Mouse (Mus musculus) kidney, postnatal 10 days (tissue): ENCODE measurements around the gene Ncoa1.
A peak's percentile ranks its signal among the peaks of the same experiment; 100 is the strongest.
"Not testable (repeated sequence)": the region's sequence is repeated elsewhere in the genome, so short reads cannot be mapped to it uniquely, and the experiment has no call there.

Experiments
- DNase-seq: peaks from one replicate; pipeline ENCODE4 v3.0.0; 2021; ENCODE audit warnings: mixed read lengths

Ncoa1 gene

GRCm38 (mm10) chr12:4298626-4299025, 178.4 kb downstream of the Ncoa1 start:
- no peak for DNase-seq

DNA sequence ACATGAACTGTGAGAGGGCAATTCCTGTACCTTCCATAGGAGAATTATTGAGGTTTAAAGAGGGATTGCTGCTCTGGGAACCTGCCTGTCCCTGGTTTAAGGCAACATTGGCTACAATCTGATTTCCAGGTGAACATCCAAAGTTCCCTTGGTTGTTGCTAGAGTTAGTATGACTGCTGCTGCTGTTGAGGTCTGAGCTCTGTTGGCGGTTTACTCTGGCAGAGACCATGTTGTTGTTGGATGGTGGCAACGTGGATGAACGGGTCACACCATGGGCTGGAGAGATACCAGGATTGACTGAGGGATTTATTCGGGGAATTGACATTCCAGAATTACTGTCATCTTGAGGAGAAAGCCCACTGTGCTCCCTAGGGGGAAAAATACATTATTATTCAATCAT, 181.1 kb downstream of the Ncoa1 start:
- DNase-seq = no peak

DNA sequence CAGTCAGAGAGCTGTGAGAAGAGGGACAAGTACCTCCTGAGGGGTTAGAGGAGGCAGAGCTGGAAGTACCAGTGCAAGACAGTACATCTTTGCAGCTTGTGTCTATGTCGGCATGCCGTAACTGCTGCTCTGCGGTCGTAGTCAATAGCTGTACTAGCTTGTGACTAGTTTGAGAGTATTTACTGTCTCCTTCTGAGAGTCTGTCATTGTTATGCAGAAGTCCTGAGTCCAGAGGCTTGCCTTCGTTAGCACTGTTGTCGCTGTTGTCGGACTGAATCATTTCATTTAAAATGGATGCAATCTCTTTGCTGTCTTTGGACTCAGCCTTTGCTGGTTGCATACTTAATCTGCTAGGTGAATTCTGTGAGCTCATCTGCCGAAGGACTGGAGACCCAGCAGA, 181.7 kb downstream of the Ncoa1 start:
- no peak for DNase-seq

DNA sequence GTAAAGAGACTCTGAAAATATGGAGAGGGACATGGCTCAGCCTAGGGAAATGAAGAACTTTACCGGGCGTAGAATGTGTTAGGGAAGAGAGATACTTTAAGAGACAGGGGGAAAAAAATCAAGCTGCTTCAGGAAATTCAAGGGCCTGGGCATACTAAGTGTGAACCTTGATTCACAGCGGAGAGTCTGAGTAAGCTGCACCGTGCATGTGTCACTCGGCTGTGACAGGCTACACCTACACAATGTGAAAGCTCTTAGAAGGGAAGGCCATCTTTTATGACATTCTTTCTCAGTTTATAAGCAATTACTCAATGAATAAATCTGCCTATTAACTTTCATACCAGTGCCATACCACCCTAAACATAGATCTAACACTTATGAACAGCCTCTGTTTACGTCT, 183.2 kb downstream of the Ncoa1 start:
- no peak for DNase-seq

GRCm38 (mm10) chr12:4285186-4285585, 191.8 kb downstream of the Ncoa1 start:
- DNase-seq = peak; percentile 72

- DNase-seq = no peak
Measured at GRCm38 (mm10) chr12:4279878-4280277, 197.1 kb downstream of the Ncoa1 start.

DNA sequence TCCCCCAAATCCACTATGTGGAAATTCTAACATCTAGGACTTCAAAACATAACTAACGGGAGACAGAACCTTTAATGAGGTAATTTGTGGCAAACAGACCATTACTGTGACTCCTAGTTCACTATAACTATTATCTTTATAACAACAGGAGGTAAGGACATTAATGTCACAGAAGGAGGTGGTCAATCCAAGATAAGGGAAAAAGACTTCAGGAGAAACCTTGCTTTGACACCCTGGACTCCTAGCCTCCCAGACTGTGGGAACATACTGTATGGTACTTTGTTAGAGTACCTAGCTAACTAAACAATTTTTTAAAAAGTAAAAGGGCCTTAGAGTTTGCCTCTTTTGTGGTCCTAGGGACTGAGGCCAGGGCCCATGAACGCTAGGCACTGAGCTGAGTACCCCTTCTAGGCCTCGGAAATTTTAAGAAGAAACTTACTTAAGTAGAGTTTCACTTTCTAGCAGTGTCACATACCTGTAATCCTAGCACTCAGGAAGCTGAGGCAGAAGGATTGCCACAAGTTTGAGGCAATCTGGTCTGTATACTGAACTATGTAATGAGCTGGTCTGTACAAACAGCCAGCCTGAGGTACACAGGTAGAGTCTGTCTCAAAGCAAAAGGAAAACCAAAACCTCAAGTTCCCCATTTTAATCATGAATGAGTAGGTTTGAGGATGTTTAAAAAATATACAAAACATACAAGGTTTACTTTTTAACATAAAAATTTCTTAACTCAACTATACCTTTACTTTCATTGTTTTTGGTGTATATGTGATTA, 197.8 kb downstream of the Ncoa1 start:
- no peak for DNase-seq

- DNase-seq = no peak
Measured at GRCm38 (mm10) chr12:4271078-4271477, 205.9 kb downstream of the Ncoa1 start.

DNA sequence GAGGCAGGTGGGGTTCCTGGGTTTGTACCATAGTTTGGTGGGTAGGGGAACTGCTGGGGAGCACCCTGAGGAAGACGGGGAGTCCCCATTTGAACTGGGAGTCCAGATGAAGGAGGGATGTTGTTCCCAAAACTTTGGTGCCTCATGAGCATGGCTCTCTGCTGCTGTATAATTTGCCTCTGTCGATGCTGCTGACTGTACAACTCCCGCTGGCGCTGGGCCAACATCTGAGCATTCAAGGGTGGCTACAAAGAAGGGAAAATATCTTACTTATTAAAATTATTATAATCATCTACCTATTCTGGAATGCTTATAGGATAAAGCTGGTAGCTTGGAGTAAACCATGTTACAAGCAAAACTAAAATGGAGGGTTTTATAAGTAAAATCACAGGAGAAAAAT, 209.2 kb downstream of the Ncoa1 start:
- peak; percentile 39 for DNase-seq

DNA sequence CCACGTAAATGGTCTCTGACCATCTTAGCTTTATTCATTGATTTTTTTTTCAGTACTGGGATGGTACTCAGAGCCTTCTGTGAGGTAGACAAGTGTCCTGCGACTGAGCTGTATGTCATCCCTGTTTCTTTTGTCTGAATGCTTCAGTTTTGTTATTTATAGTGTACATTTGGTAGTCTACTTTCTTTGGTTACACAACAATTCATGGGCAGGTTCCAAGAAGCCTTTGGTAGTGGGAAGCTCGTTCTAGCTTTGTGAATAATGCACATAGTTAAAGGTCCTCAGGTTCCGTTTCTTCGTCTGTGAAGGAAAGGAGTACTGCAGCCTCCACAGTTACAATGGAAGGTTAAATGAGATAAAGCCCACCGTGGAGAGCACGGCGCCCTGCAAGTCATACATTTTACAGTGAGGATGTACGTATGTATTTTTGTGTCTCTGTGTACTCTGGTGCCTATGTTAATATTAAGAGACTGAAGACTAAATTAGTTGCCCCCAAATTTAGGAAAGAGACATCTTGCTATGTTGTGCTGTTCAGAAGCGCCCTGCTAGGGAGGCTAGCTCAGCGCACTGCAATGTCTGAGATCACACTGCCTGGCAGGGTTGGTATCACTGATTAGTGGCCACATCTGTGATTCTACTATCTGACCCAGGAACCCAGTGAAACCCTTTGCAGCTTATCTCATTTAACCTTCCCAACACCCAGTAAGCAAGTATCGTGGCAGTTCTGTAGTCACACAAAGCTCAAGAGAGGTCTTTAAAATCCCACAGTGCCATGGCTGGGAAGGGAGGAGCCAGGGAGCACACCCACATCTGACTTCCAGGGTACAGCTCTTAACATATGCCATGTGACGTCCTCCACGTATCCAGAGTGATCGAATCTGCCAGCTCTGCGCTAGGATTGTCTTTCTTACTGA, 224.0 kb downstream of the Ncoa1 start:
- no peak for DNase-seq

- no peak for DNase-seq
Measured at GRCm38 (mm10) chr12:4249786-4250185, 227.2 kb downstream of the Ncoa1 start.

DNA sequence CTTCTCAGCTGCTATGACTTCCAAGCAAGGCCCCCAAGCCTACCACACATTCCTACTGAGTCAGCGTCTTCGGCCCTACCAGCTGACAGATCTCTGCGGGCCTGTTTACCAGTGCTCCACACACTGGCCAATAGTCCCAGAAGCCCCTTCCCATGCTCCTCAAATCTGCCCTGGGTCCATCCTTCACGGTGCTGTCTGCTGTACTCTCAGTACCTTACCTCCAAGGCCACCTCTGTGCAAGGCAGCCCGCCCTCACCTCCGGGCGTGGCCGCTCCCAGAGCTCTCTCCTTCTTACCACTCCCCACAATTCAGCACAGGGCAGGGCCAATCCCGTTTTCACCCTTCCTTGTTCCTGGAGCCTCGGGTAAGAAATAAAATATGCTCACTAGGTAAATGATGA, 231.2 kb downstream of the Ncoa1 start:
- no peak for DNase-seq

DNA sequence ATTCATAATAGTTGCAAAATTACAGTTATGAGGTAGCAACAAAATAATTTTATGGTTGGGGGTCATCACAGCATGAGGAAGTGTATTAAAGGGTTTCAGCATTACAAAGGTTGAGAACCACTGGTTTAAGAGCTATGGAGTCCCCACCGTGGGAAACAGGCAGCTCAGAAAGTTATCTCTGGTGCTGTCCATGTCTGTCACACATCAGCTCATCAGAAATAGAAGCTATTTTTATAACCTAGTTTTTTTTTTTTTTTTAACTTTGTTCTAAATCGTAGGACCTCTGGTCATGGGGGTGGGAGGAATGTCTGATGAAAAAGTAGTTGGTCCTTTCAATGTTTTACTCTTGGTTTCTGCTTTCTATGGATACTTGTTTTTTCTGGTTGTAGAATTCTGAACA, 233.2 kb downstream of the Ncoa1 start:
- DNase-seq = no peak

DNA sequence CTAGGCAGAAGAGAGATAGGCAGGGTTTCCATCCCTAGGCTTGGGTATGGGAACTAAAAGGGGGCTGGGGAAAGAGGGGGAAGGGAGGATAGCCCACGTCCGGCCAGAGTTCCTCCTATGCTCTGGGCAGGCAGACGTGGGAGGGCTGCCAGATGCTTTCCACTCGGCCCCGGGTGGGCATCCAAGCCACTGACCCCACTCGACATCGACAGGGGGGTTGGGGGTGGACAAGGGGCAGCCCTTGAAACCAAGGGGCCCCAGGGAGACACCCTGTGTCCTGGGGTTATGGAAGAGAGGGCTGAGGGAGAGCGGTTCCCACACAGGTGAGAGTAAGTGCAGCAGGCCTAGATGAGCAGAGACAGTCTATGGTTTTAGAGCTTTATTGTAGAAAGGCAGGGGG, 236.7 kb downstream of the Ncoa1 start:
- DNase-seq = not testable (repeated sequence)

GRCm38 (mm10) chr12:4237481-4237880, 239.5 kb downstream of the Ncoa1 start:
- no peak for DNase-seq

- peak; percentile 96 for DNase-seq
Measured at GRCm38 (mm10) chr12:4233572-4234508, 243.1 kb downstream of the Ncoa1 start, which contains the start of the genes Ptrhd1 and Cenpo. TSS of gene Ptrhd1 (plus strand) at chr12:4234027. TSS of gene Cenpo (minus strand) at chr12:4234294.

- no peak for DNase-seq
Measured at GRCm38 (mm10) chr12:4232777-4233176, 244.2 kb downstream of the Ncoa1 start.

DNA sequence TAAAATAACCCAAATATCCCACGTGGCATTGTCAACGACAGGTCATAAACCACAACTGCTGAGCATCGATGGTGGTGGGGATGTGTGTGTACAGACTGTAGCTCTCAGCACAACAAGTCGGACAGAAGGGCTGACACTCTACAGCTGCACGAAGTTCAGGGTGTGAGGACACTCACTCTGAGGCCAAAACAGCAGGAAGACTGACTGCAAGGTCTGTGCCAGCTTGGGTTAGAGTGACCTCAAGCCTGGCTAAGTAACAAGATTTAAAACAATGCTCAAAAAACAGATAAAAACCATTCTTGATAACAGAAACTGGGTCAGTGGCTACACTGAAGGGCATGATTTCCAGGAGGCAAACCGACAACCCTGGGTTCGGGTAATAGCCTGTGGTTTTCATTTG, 246.8 kb downstream of the Ncoa1 start:
- no peak for DNase-seq

DNA sequence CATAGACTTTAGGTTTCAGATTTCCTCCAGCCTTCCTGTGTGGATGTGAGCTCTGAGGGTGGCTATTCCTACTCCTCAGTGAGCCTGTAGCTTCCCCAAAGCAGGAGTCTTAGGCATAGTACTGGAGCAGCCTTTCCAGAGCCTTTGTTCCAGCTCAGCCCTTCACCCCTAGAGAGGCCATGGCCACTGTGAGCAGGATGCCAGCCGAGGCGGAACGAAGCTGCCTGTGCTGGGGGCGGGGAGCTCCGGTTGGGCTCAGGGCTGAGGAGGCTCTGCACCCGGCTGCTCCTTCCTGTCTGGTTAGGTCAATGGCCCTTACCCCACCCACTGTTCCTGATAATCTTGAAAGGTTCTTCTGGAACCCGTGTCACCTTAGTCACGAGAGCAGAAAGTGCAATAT, 264.1 kb downstream of the Ncoa1 start:
- peak; percentile 65 for DNase-seq

GRCm38 (mm10) chr12:4211174-4211573, 265.8 kb downstream of the Ncoa1 start:
- peak; percentile 31 for DNase-seq

DNA sequence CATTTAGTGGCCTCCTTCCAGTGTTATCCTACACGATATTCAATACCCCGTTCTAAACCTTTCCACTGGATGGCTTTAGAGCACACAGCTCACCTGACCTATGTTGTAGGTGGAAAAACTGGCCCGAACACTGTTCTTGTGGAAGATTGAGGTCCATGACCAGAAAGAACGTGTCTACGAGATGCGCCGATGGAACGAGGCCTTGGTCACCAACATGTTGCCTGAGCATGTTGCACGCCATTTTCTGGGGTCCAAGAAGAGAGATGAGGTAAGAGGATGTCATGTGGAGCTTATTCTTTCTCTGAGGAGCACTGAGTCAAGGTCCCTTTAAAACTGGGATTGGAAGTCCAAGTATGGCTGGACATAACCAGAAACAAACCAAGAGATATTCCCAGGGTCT, 267.8 kb downstream of the Ncoa1 start:
- DNase-seq = no peak

- peak; percentile 81 for DNase-seq
Measured at GRCm38 (mm10) chr12:4208405-4209133, 268.4 kb downstream of the Ncoa1 start.
